Mouse (Mus musculus) hindbrain, embryonic 16.5 days (tissue): ENCODE measurements at regions not wholly inside any gene's neighbourhood (a gene's known extent, or its start where the extent isn't known, plus 50 kb on each side); places are given as distances from the start of the nearest gene placed in this dataset.

Experiments
- ATAC-seq: fragments of 200-750 bp; cut with Nextera tagmentation; 2 replicates; pipeline ENCODE4 v1.8.0; 2017; ENCODE audit warnings: moderate TSS enrichment, moderate library complexity
- H3K27ac ChIP-seq: fragments of 300-500 bp; sonication (generic); 2 replicates; pipeline ENCODE4 v1.5.1; 2014; ENCODE audit warnings: low read depth, mild to moderate bottlenecking, control low read depth, low read length, moderate library complexity
- H3K27me3 ChIP-seq: fragments of 300-500 bp; sonication (generic); replicated peaks from 2 replicates; pipeline ENCODE4 v1.6.1; 2014; ENCODE audit warnings: low read length; ENCODE audit not compliant: control insufficient read depth, insufficient read depth
- H3K36me3 ChIP-seq: fragments of 300-500 bp; sonication (generic); 2 replicates; pipeline ENCODE4 v1.6.1; 2014; ENCODE audit warnings: mild to moderate bottlenecking, low read length, moderate library complexity, mixed read lengths; ENCODE audit not compliant: control insufficient read depth, insufficient read depth
- H3K4me1 ChIP-seq: fragments of 300-500 bp; sonication (generic); 2 replicates; pipeline ENCODE4 v1.6.1; 2014; ENCODE audit warnings: low read depth, low read length; ENCODE audit not compliant: control insufficient read depth, insufficient read depth
- H3K4me2 ChIP-seq: fragments of 300-500 bp; sonication (generic); 2 replicates; pipeline ENCODE4 v1.6.1; 2014; ENCODE audit warnings: mild to moderate bottlenecking, low read length, control low read depth, moderate library complexity
- H3K4me3 ChIP-seq: fragments of 300-500 bp; sonication (generic); 2 replicates; pipeline ENCODE4 v1.5.1; 2014; ENCODE audit warnings: mild to moderate bottlenecking, low read length, control low read depth, moderate library complexity
- H3K9ac ChIP-seq: fragments of 300-500 bp; sonication (generic); 2 replicates; pipeline ENCODE4 v1.6.1; 2014; ENCODE audit warnings: low read depth, mild to moderate bottlenecking, control low read depth, low read length, moderate library complexity
- H3K9me3 ChIP-seq: fragments of 300-500 bp; sonication (generic); 2 replicates; pipeline ENCODE4 v1.6.1; 2014; ENCODE audit warnings: mild to moderate bottlenecking, low read length, moderate library complexity; ENCODE audit not compliant: control insufficient read depth
- WGBS: fragments of 180-500 bp; shearing (Covaris S2); extraction: QIAGEN DNeasy Blood & Tissue Kit; methylation state at CpG from one replicate; pipeline ENCODE4 v1.1.7; 2014; 5-methylcytosine and 5-hydroxymethylcytosine counted together

GRCm38 (mm10) chr3:48579229-48579628, 1177.9 kb downstream of the Pcdh18 start:
- Histone ChIP-seq H3K27ac (no peak overlapping the region), H3K9me3 (no peaks in the 10 kb centered on the region), H3K27me3 (no peaks in the 10 kb centered on the region), H3K4me3 (no peak overlapping the region), H3K4me2 (no peak overlapping the region), H3K4me1 (no peaks in the 10 kb centered on the region), H3K36me3 (no peaks in the 10 kb centered on the region), H3K9ac (no peak overlapping the region)
- WGBS = 55% methylated on average over 1 of the region's 1 CpGs
- no peak for ATAC-seq

- Histone ChIP-seq H3K9me3 (no peaks in the 10 kb centered on the region; the same call in 1 of the 2 replicates), H3K4me2 (no peak overlapping the region), H3K27ac (no peak overlapping the region), H3K27me3 (no peaks in the 10 kb centered on the region), H3K36me3 (no peaks in the 10 kb centered on the region), H3K4me1 (no peaks in the 10 kb centered on the region), H3K4me3 (no peak overlapping the region), H3K9ac (no peak overlapping the region)
- no peak for ATAC-seq
- 86% methylated on average over 1 of the region's 1 CpGs for WGBS
These were observed 1210.5 kb downstream of the Pcdh18 start for GRCm38 (mm10) chr3:48546669-48547068.

GRCm38 (mm10) chr3:48515009-48515408, 1242.1 kb downstream of the Pcdh18 start:
- Histone ChIP-seq H3K27me3 (no peaks in the 10 kb centered on the region), H3K9ac (no peak overlapping the region), H3K27ac (no peak overlapping the region), H3K4me3 (no peak overlapping the region), H3K4me2 (no peak overlapping the region), H3K4me1 (no peaks in the 10 kb centered on the region), H3K9me3 (no peaks in the 10 kb centered on the region), H3K36me3 (no peaks in the 10 kb centered on the region)
- WGBS = 25% methylated on average over 3 of the region's 3 CpGs
- ATAC-seq = 0 out of 2 replicates have a peak, but pooled peaks have one; percentile 42

GRCm38 (mm10) chr3:48503996-48504395, 1253.1 kb downstream of the Pcdh18 start:
- Histone ChIP-seq H3K27me3 (no peaks in the 10 kb centered on the region), H3K27ac (no peak overlapping the region), H3K9ac (no peak overlapping the region), H3K4me2 (no peak overlapping the region), H3K4me3 (no peak overlapping the region), H3K4me1 (no peaks in the 10 kb centered on the region), H3K36me3 (no peaks in the 10 kb centered on the region), H3K9me3 (no peaks in the 10 kb centered on the region)
- 89% methylated on average over 2 of the region's 2 CpGs for WGBS
- ATAC-seq = no peak

- Histone ChIP-seq H3K4me1 (no peaks in the 10 kb centered on the region), H3K4me3 (no peak overlapping the region), H3K27me3 (no peaks in the 10 kb centered on the region), H3K9ac (no peak overlapping the region), H3K9me3 (no peaks in the 10 kb centered on the region), H3K27ac (no peak overlapping the region), H3K4me2 (no peak overlapping the region), H3K36me3 (no peaks in the 10 kb centered on the region)
- no peak for ATAC-seq
These were observed 1292.4 kb downstream of the Pcdh18 start for GRCm38 (mm10) chr3:48464679-48465078.

DNA sequence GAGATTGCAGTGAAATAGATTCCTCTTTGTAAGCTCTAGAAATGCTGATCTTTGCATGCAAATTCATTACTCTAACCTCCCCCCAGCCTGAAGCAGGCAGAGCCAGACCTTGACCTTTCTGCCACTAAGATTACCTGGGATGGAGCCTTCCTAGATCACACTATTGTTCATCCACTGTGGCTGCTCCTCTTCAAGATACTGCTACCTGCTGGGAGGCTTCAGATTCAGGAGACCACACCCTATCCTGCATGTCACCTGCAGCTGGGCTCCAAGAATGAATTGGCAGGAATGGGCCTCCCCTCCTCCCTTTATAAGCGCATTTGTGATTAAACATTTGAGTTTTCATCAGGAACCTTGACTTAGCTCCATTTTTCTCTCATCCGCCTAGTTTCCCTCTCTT, 1315.2 kb downstream of the Pcdh18 start:
- Histone ChIP-seq H3K9me3 (no peaks in the 10 kb centered on the region), H3K9ac (no peak overlapping the region), H3K27me3 (no peaks in the 10 kb centered on the region), H3K36me3 (no peaks in the 10 kb centered on the region), H3K4me3 (no peak overlapping the region), H3K4me1 (no peaks in the 10 kb centered on the region), H3K4me2 (no peak overlapping the region), H3K27ac (no peak overlapping the region)
- 86% methylated on average over 2 of the region's 2 CpGs for WGBS
- no peak for ATAC-seq

GRCm38 (mm10) chr3:48429406-48430033, 1327.6 kb downstream of the Pcdh18 start:
- Histone ChIP-seq H3K36me3 (no peaks in the 10 kb centered on the region), H3K9me3 (no peaks in the 10 kb centered on the region), H3K4me3 (no peak overlapping the region), H3K9ac (no peak overlapping the region), H3K4me1 (no peaks in the 10 kb centered on the region), H3K4me2 (no peak overlapping the region), H3K27me3 (no peaks in the 10 kb centered on the region), H3K27ac (no peak overlapping the region)
- WGBS = 44% methylated on average over 2 of the region's 2 CpGs
- no peak for ATAC-seq

GRCm38 (mm10) chr3:48389862-48390261, 1367.3 kb downstream of the Pcdh18 start:
- Histone ChIP-seq H3K4me1 (no peaks in the 10 kb centered on the region), H3K27ac (no peak overlapping the region), H3K9ac (no peak overlapping the region), H3K36me3 (no peaks in the 10 kb centered on the region), H3K27me3 (no peaks in the 10 kb centered on the region), H3K4me2 (no peak overlapping the region), H3K4me3 (no peak overlapping the region), H3K9me3 (no peaks in the 10 kb centered on the region)
- no peak for ATAC-seq
